28 mouse cellular contexts compared by ENCODE assay signal in genomic region chr3:53294855-53295254, GRCm38 (mm10).
DNase-seq lines count a peak whose midpoint lies in the region; ATAC-seq lines count a peak whose summit lies in the region.
"Had no signal": no experiment of that assay in that cellular context is flagged by ENCODE, and none has a peak within 500 bp of the region (broad histone marks: within the 10 kb centered on the region; RNA-seq: fewer than 3 reads in every experiment).

No protein-coding gene starts in this region.

- H3K9ac ChIP-seq in forebrain, embryonic 11.5 days (ENCODE audit: low read length): no peak overlapping the region
- no peak overlapping the region for H3K9ac ChIP-seq in forebrain, embryonic 12.5 days
- H3K9ac ChIP-seq in kidney, embryonic 14.5 days (ENCODE audit: low read depth, low read length): no peak overlapping the region
- H3K9ac ChIP-seq: forebrain, postnatal 0 days; hindbrain, embryonic 12.5 days; limb, embryonic 15.5 days; liver, embryonic 13.5 days; midbrain, embryonic 15.5 days; neural tube, embryonic 15.5 days had no signal

- WGBS in forebrain, embryonic 11.5 days: 39% methylated on average over 6 of the region's 6 CpGs
- WGBS in forebrain, embryonic 12.5 days: 37% methylated on average over 6 of the region's 6 CpGs
- WGBS in kidney, embryonic 14.5 days: 37% methylated on average over 6 of the region's 6 CpGs

- no peak overlapping the region for H3K4me2 ChIP-seq in forebrain, embryonic 11.5 days (ENCODE audit: low read depth, low read length, severe bottlenecking)
- H3K4me2 ChIP-seq in forebrain, embryonic 12.5 days: no peak overlapping the region
- H3K4me2 ChIP-seq in kidney, embryonic 14.5 days (replicated peaks; ENCODE audit: low read depth, low read length): no peak overlapping the region
- H3K4me2 ChIP-seq: hindbrain, embryonic 12.5 days; limb, embryonic 15.5 days; liver, embryonic 13.5 days; midbrain, embryonic 15.5 days; neural tube, embryonic 15.5 days had no signal

- no peak overlapping the region for H3K4me3 ChIP-seq in forebrain, embryonic 11.5 days (ENCODE audit: low read depth, low read length)
- no peak overlapping the region for H3K4me3 ChIP-seq in forebrain, embryonic 12.5 days (replicated peaks)
- H3K4me3 ChIP-seq in kidney, embryonic 14.5 days (ENCODE audit: low read length): no peak overlapping the region
- H3K4me3 ChIP-seq: hindbrain, embryonic 12.5 days; layer of hippocampus, adult 2 months; limb, embryonic 15.5 days; liver, embryonic 13.5 days; megakaryocyte, embryonic 14.5 days; midbrain, embryonic 15.5 days; neural tube, embryonic 15.5 days had no signal

- H3K27me3 ChIP-seq in forebrain, embryonic 11.5 days (ENCODE audit: control insufficient read depth, insufficient read depth, low read length): no peaks in the 10 kb centered on the region
- no peaks in the 10 kb centered on the region for H3K27me3 ChIP-seq in forebrain, embryonic 12.5 days
- H3K27me3 ChIP-seq in kidney, embryonic 14.5 days (ENCODE audit: control insufficient read depth, insufficient read depth, low read length): no peaks in the 10 kb centered on the region
- H3K27me3 ChIP-seq: hindbrain, embryonic 12.5 days; limb, embryonic 15.5 days; liver, embryonic 13.5 days; megakaryocyte, embryonic 14.5 days; midbrain, embryonic 15.5 days; neural tube, embryonic 15.5 days had no signal

- no peaks in the 10 kb centered on the region for H3K9me3 ChIP-seq in forebrain, embryonic 11.5 days (ENCODE audit: control insufficient read depth, low read length)
- no peaks in the 10 kb centered on the region for H3K9me3 ChIP-seq in forebrain, embryonic 12.5 days
- no peaks in the 10 kb centered on the region for H3K9me3 ChIP-seq in kidney, embryonic 14.5 days (ENCODE audit: control insufficient read depth, low read length)
- H3K9me3 ChIP-seq: hindbrain, embryonic 12.5 days; limb, embryonic 15.5 days; liver, embryonic 13.5 days; midbrain, embryonic 15.5 days; neural tube, embryonic 15.5 days had no signal

- no peaks in the 10 kb centered on the region for H3K36me3 ChIP-seq in forebrain, embryonic 11.5 days (ENCODE audit: control insufficient read depth, insufficient read depth, low read length)
- no peaks in the 10 kb centered on the region for H3K36me3 ChIP-seq in forebrain, embryonic 12.5 days (replicated peaks)
- no peaks in the 10 kb centered on the region for H3K36me3 ChIP-seq in kidney, embryonic 14.5 days (ENCODE audit: control insufficient read depth, insufficient read depth, low read length)
- H3K36me3 ChIP-seq: hindbrain, embryonic 12.5 days; limb, embryonic 15.5 days; liver, embryonic 13.5 days; midbrain, embryonic 15.5 days; neural tube, embryonic 15.5 days had no signal

- no peak for ATAC-seq in forebrain, embryonic 11.5 days (replicated peaks; ENCODE audit: low FRiP score)
- ATAC-seq in forebrain, embryonic 12.5 days (ENCODE audit: low FRiP score): no peak
- ATAC-seq in kidney, embryonic 14.5 days (ENCODE audit: low FRiP score, low TSS enrichment): peak; percentile 28; the same call in 1 of the 2 replicates
- ATAC-seq in megakaryocyte-erythroid progenitor cell, adult 5-6 weeks (replicated peaks; ENCODE audit: low FRiP score, low TSS enrichment, poor library complexity, severe bottlenecking): no peak
- ATAC-seq: forebrain, postnatal 0 days; intestine, postnatal 0 days; lung, postnatal 0 days; midbrain, embryonic 15.5 days had no signal

- DNase-seq in forebrain, embryonic 11.5 days (ENCODE audit: low spot score): peak; percentile 52
- DNase-seq in kidney, adult 18-20 months: no peak
- DNase-seq in kidney, postnatal 10 days: peak; percentile 65
- peak; percentile 70 for DNase-seq in retina, embryonic 14.5 days (ENCODE audit: low spot score)
- no peak for DNase-seq in gastrocnemius, postnatal 10 days
- DNase-seq: adrenal gland, postnatal 36 days; cerebellum, adult 8-10 months; cerebellum, postnatal 25 days; forebrain, postnatal 0 days; heart, postnatal 14 days; left cerebral cortex, postnatal 4 days; liver, embryonic 13.5 days; lung, adult 18-20 months; lung, postnatal 4 days; right cerebral cortex, adult 18-20 months; thymus, adult 2 months; thymus, postnatal 36 days had no signal

- H3K27ac ChIP-seq in forebrain, embryonic 11.5 days (ENCODE audit: low read depth, low read length): no peak overlapping the region
- no peak overlapping the region for H3K27ac ChIP-seq in forebrain, embryonic 12.5 days
- peak overlapping the region; percentile 67 for H3K27ac ChIP-seq in kidney, embryonic 14.5 days (ENCODE audit: low read depth, low read length)
- H3K27ac ChIP-seq: hindbrain, embryonic 12.5 days; layer of hippocampus, adult 2 months; limb, embryonic 15.5 days; liver, embryonic 13.5 days; midbrain, embryonic 15.5 days; neural tube, embryonic 15.5 days had no signal

- H3K4me1 ChIP-seq in forebrain, embryonic 11.5 days (replicated peaks; ENCODE audit: control insufficient read depth, insufficient read depth, low read length): no peaks in the 10 kb centered on the region
- H3K4me1 ChIP-seq in forebrain, embryonic 12.5 days: peaks cover 3% of the 10 kb centered on the region; the same call in 1 of the 2 replicates
- H3K4me1 ChIP-seq in kidney, embryonic 14.5 days (ENCODE audit: control insufficient read depth, insufficient read depth, low read length): peaks cover 13% of the 10 kb centered on the region
- H3K4me1 ChIP-seq: liver, embryonic 13.5 days; megakaryocyte, embryonic 14.5 days; midbrain, embryonic 15.5 days had no signal

Comparison
In these comparisons a context has a peak if more than half of its experiments do, and no peak if none do; other contexts are left out.
1. DNase-seq: peak in forebrain, embryonic 11.5 days (single experiment), kidney, postnatal 10 days (single experiment) and retina, embryonic 14.5 days (single experiment); none in kidney, adult 18-20 months (single experiment) and gastrocnemius, postnatal 10 days (single experiment).